Mouse (Mus musculus): ENCODE measurements at regions not wholly inside any gene's neighbourhood (a gene's known extent, or its start where the extent isn't known, plus 50 kb on each side); places are given as distances from the start of the nearest gene placed in this dataset.

GRCm38 (mm10) chr3:149111529-149112439 is 121.4 kb upstream of the Adgrl2 start:
- no peak for ATAC-seq (ENCODE audit: low TSS enrichment)

GRCm38 (mm10) chr3:149110831-149111230 is 120.5 kb upstream of the Adgrl2 start:
- no peak for ATAC-seq (ENCODE audit: low TSS enrichment)

GRCm38 (mm10) chr3:149105709-149106450 is 115.5 kb upstream of the Adgrl2 start:
- ATAC-seq (ENCODE audit: low TSS enrichment), result no peak

- no peak for ATAC-seq (ENCODE audit: low TSS enrichment)
Measured at GRCm38 (mm10) chr3:149105181-149105580, 114.8 kb upstream of the Adgrl2 start.

- no peak for ATAC-seq (ENCODE audit: low TSS enrichment)
Measured at GRCm38 (mm10) chr3:149104080-149104479, 113.7 kb upstream of the Adgrl2 start.

- no peak for ATAC-seq (ENCODE audit: low TSS enrichment)
Measured at GRCm38 (mm10) chr3:149103469-149103868, 113.1 kb upstream of the Adgrl2 start.

GRCm38 (mm10) chr3:149102846-149103245 is 112.5 kb upstream of the Adgrl2 start:
- ATAC-seq (ENCODE audit: low TSS enrichment), result peak; percentile 68

GRCm38 (mm10) chr3:149101785-149102184 is 111.4 kb upstream of the Adgrl2 start:
- ATAC-seq (ENCODE audit: low TSS enrichment), result peak; percentile 84

GRCm38 (mm10) chr3:149098764-149099163 is 108.4 kb upstream of the Adgrl2 start:
- no peak for ATAC-seq (ENCODE audit: low TSS enrichment)

- no peak for ATAC-seq (ENCODE audit: low TSS enrichment)
Measured at GRCm38 (mm10) chr3:149097026-149097425, 106.7 kb upstream of the Adgrl2 start.

- ATAC-seq (ENCODE audit: low TSS enrichment), result no peak
Measured at GRCm38 (mm10) chr3:149092649-149093048, 102.3 kb upstream of the Adgrl2 start.

GRCm38 (mm10) chr3:149090103-149090502 is 99.7 kb upstream of the Adgrl2 start:
- no peak for ATAC-seq (ENCODE audit: low TSS enrichment)

- peak; percentile 15; the same call in 1 of the 2 replicates for ATAC-seq (ENCODE audit: low TSS enrichment)
Measured at GRCm38 (mm10) chr3:149088621-149089128, 98.3 kb upstream of the Adgrl2 start.

- ATAC-seq (ENCODE audit: low TSS enrichment), result no peak
Measured at GRCm38 (mm10) chr3:149087488-149087887, 97.1 kb upstream of the Adgrl2 start.

- ATAC-seq (ENCODE audit: low TSS enrichment), result no peak
Measured at GRCm38 (mm10) chr3:149086704-149087103, 96.3 kb upstream of the Adgrl2 start.

GRCm38 (mm10) chr3:149086086-149086485 is 95.7 kb upstream of the Adgrl2 start:
- ATAC-seq (ENCODE audit: low TSS enrichment), result peak; percentile 15; the same call in 1 of the 2 replicates

- no peak for ATAC-seq (ENCODE audit: low TSS enrichment)
Measured at GRCm38 (mm10) chr3:149084861-149085598, 94.7 kb upstream of the Adgrl2 start.

GRCm38 (mm10) chr3:149083391-149083790 is 93.0 kb upstream of the Adgrl2 start:
- no peak for ATAC-seq (ENCODE audit: low TSS enrichment)

GRCm38 (mm10) chr3:149078881-149079280 is 88.5 kb upstream of the Adgrl2 start:
- no peak for ATAC-seq (ENCODE audit: low TSS enrichment)

GRCm38 (mm10) chr3:149076928-149077551 is 86.7 kb upstream of the Adgrl2 start:
- no peak for ATAC-seq (ENCODE audit: low TSS enrichment)

GRCm38 (mm10) chr3:149075488-149075851 is 85.1 kb upstream of the Adgrl2 start:
- peak; percentile 60 for ATAC-seq (ENCODE audit: low TSS enrichment)
